Mouse (Mus musculus): Measurements from ENCODE around the gene Slc6a16.

The Slc6a16 gene

DNA sequence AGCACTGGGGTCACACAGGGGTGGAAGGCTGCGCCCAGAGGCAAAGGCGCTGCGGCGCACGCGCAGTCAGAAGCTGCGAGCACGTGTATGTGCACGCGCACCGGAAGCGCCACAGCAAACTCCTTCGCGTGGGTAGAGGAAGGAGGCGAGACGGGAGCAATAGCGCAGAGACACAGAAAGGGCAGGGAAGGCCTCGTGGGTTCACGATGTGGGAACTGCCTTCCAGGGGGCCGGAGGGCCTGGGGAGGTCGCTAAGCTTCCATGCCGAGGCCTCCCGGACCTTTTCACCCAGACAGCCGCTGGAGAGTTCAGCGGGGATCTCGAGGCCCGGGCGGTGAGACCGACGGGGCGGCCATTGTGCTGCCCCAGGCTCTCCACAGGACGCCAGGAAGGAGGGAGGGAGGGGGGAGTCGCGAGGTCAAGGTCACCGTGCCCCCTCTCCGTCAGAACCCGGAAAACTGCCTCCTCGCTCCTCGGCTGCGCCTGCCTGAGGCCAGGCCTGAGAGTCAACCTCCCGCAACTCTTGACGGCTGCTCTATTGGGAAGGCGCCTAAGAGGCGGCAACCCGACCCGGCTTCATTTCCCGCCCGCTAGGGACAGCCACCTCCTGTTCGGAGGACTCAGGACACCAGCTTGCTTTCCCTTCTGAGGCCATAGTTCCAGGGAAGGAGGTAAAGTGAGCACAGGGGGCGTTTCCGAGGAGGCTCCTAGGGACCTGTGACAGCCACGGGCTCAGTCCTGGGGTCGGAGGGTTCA is at the start of gene Slc6a16:
Gene Slc6a16, plus strand, starts transcription at position 453 of the 756 bp plus-strand sequence.
- no peak for DNase-seq (ENCODE audit: low spot score)

DNA sequence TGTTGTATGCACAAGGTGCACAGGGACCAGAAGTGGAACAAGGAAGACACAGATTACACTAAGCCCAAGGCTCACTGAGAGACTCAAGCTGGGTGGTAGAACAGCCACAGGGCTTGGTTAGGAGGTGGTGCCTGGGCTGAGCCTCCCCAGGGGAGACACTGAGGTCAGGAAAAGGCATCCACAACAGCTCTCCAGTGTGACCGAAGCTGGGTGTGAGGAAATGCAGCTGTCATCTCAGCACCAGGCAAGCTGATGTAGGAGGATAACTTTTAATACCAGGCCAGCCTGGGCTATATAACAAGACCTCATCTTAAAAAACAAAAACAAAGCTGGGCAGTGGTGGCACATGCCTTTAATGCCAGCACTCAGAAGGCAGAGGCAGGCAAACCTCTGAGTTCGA is 49.7 kb upstream of the Slc6a16 start:
- no peak for DNase-seq (ENCODE audit: low spot score)

DNA sequence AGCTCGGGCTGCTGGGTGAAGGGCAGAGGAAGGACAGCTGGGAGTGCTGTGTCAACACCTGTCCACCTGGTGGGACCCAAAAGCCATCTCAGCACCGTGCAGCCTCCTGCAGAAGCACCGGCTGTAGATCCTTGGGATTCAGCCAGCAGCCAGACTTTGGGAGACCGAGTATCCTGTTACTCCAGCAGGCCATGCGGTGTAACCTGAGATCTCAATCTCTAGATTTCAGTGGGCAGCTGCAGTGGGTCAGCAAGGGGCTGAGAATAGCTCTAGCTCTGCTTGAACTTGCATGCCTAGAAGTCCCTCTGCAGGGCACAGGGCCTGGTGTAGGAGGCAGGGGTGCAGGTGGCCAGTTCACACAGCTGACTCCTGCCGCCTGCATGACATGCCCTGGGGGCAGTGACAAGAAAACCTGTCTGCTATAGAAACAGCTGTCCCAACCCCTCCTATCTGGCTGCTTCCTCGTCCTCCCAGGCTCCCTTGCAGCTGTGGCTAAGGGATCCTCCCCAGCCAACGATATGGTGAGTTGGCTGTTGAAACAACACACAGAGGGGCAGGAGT is 49.0 kb upstream of the Slc6a16 start:
- no peak for DNase-seq (ENCODE audit: low spot score)

GRCm38 (mm10) chr7:45192585-45193310 is 48.1 kb upstream of the Slc6a16 start:
- DNase-seq (ENCODE audit: low spot score) = no peak

DNA sequence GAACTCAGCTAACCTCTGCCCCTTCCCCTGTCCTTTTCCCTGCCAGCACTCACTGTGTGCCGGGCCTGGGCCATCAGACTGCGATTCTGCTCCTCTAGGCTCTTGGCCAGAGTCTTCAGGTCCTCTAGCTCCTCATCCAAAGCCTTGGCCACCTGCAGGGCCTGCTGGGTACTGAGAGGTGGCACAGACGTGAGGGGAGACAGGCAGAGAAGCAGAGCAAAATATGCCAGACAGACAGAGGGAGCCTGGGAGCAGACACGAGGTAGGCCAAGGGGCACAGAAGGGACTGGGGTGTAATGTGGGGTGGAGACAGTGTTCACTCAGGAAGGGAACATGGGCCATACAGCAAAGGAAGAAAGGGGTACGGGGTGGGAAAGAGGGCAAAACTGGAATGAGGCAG is 47.5 kb upstream of the Slc6a16 start:
- DNase-seq (ENCODE audit: low spot score) = no peak

- DNase-seq (ENCODE audit: low spot score) = no peak
These were observed 46.8 kb upstream of the Slc6a16 start for GRCm38 (mm10) chr7:45193871-45194785.

GRCm38 (mm10) chr7:45195341-45196175 is 45.3 kb upstream of the Slc6a16 start:
- no peak for DNase-seq (ENCODE audit: low spot score)

- no peak for DNase-seq (ENCODE audit: low spot score)
These were observed 44.7 kb upstream of the Slc6a16 start for GRCm38 (mm10) chr7:45196176-45196535.

DNA sequence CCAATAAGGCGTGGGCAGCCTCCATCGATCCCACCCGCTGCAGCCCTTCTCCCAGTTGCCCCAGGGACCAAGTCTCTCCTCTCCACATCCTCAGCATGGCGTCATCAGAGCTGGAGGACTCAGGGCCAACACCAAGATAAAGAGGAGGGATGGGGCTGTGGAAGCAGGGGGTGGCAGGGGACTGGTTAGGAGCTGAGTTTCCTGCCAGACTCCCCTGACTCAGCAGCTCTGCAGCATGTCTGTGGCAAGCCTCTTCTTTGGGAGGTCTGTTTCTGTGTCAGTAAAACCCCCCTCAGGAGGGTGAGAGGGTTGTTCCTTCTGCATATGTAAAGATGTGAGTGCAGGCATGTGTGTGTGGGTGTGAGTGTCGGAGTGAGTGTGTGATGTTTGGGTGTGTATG is 43.9 kb upstream of the Slc6a16 start:
- DNase-seq (ENCODE audit: low spot score) = no peak

GRCm38 (mm10) chr7:45198435-45198834 is 42.5 kb upstream of the Slc6a16 start:
- no peak for DNase-seq (ENCODE audit: low spot score)

DNA sequence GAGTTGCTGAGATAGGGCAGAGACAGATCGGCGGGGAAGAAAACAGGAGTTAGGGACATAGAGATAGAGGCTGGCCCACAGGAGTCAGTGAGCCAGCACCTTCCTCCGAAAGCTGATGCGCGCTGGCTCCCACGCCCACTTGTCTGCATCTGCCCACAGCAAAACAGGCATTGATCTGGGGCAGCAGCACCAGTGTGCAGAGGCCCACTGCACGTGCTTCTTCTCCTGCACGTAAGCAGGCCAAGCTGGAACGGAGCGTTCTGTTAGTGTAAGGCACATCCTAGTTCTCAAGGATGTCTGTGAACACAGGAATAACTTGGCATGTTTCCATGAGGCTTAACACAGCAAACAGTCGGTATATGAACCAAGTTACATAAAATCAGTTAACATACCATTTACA is 41.9 kb upstream of the Slc6a16 start:
- no peak for DNase-seq (ENCODE audit: low spot score)

GRCm38 (mm10) chr7:45202654-45203053 is 38.2 kb upstream of the Slc6a16 start:
- DNase-seq (ENCODE audit: low spot score) = no peak

DNA sequence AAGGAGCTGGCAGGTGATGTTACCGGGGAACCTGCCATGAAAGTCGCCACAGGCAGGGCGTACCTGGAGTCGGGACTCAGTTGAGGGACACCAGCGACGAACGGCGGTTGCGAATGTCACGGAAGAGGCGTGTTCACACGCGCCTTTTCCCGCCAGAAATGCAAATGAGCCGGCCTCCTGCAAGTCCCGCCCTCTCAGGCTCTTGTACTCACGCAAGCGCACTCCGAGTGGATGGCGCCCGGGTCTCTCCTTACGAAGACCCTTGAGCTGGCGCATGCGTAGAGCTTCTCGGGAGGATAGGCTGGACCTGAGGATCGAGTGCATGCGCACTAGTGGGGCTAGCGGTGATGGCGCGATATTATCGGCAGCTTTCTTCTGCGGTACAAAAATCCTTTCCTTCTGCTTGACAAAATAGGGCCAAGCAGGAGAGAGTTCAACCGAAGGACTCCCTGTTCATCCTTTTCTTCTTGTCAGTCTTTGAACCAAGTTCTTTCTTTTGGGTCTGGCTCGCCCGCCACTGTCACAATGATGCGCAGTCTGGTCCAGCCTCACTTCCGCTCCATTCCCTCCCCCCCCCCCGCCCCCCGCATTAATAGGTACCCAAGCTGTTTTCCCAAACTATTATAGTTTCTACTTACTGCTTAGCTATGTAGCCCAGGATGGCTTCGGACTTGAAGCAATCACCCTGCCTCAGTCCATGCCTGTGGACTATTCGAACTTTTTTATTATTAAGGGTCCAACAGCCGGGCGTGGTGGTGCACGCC is 36.3 kb upstream of the Slc6a16 start, which contains the start of gene Ccdc155:
Gene Ccdc155, minus strand, starts transcription at position 513 of the 764 bp plus-strand sequence.
- peak; percentile 88 for DNase-seq (ENCODE audit: low spot score)

- DNase-seq (ENCODE audit: low spot score) = no peak
These were observed 32.6 kb upstream of the Slc6a16 start for GRCm38 (mm10) chr7:45208260-45208659.

DNA sequence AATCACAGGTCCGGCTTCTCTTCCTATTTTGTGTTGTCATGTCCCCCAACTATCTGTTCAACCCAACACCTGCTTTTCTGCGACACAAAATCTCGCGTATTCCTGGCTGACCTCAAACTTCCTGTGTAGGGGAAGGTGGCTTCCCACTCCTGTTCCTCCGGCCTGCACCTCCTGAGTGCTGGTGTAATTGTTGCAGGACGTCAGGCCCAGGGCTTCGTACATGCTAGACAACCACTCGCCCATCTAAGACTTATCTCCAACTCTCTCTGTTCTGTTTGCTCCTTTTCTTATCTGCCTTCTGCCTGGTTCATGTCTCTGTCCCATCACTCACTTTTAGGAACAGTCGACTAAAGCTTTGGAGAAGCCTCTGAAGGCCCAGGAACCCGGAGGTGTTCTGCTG is 29.8 kb upstream of the Slc6a16 start:
- DNase-seq (ENCODE audit: low spot score) = no peak

DNA sequence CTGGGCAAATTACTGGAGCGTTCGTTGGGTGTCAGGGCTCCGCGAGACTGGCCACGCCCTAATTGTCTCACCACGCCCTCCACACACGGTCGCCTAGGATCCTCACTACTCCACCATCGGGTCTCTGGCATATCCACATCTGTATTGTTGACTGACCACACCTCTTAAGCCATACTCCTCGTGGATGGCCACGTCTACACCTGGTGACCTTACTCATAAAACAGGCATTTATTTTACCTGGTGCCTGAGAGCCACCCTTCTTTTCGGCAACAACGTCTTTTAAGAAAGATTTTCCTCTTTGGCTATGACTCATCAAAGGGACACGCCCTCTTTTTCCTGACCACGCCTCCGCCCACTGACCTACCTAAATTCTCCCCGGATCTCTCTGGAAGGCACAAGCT is 29.0 kb upstream of the Slc6a16 start, which contains the start of gene Dkkl1:
Gene Dkkl1, minus strand, starts transcription at position 297 of the 401 bp plus-strand sequence.
- DNase-seq (ENCODE audit: low spot score) = peak; percentile 73

DNA sequence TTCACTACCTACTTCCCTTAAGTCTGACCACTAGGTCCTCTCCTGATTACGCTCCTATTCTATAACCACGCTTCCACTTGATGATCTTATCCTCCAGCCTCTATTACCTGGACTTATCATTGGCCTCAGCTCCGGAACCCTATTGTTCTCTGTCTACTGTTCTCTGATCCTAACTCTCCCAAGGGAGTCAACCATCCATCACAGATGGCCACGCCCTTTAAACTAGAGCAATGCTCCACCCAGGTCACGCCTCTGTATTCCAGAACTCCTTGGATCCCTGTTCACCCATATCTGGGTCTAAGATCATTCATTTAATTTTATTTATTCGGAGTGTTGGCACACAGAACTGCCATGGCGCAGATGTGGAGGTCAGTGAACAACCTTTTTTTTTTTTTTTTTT is 28.5 kb upstream of the Slc6a16 start:
- no peak for DNase-seq (ENCODE audit: low spot score)

DNA sequence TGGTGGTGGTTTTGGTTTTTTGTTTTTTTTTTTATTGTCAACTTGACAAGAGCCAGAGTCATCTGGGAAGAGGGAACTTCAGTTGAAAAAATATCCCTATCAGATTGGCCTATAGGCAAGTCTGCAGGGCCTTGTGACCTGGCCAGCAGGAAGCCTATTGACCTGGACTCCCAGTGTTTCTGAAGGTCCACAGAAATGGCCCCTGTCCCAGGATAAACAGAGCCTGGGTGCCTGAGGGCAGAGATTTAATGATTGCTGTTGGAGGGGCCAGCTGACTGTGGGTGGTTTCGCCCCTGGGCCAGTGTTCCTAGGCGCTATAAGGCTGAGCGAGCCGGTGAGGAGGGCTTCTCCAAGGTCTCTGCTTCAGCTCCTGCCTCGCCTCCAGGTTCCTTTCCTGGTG is 27.2 kb upstream of the Slc6a16 start:
- DNase-seq (ENCODE audit: low spot score) = no peak

DNA sequence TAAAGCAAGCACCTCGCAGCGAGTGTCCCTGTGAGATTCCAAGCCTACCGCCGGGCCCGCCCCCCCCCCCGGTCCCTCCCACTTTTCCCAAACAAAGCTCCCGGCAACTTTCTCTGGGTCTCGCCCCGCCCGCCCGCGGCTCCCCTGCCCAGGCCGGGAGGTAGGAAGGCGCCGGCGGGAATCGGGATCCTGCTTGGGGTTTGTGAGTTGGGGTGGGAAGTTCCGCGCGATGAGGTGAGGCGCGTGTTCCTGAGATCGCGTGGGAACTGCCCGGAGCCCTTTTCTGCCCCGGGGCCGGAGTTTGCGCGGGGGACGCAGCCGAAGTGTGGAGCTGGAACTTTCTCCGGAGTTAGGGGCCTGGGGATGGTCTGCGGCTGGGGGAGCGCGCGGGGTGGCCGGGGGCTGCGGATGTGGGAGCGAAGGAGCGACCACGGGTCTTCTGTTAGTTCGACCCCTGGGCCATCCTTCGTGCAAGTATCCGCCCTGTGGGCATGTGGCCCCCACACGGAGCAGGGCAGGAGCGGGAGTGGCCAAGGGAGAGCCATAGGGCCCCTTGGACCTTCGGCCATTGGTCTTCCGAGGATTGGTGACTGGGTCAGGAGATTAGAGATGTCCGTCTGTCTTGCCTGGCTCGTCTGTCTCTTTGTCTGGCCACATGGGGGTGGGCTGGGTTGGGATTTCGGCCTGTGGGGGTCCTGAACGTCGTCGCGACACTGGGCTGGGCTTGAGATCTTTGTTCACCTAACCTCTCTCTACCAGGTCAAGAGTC is 25.0 kb upstream of the Slc6a16 start, which contains the start of gene Tead2:
Gene Tead2, plus strand, starts transcription at position 81 of the 769 bp plus-strand sequence.
- DNase-seq (ENCODE audit: low spot score) = no peak
